Mouse (Mus musculus): ENCODE data around the gene Sh2d3c. TPM values are rescaled to one million over a fixed set of nuclear protein-coding genes. Genes with fewer than 3 reads are reported as not detected.

The Sh2d3c gene
- polyA plus RNA-seq, 1 experiment from 2014 or later = 8.3 TPM

DNA sequence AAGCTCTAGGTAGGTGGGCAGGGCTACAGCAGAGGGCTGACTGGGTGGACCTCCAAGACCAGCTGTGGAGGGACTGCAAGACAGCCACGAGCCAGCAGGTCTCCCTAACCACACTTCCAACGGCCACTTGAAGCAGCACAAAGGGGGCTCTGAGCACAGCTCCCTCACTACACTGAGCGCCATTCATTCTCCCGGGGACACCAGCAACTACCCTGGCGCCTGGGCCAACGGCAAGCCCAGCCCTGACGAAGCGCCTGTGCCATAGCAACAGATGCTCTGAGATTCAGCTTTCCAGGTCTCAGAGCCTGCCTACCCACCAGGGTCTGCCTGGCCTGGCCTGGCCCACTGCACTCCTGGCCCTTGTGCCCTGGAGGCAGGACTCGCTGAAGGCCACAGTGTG, 2.1 kb upstream of the Sh2d3c start:
- Histone ChIP-seq H3K9me3 (ENCODE audit: low read length) (no peaks in the 10 kb centered on the region), H3K36me3 (replicated peaks; ENCODE audit: insufficient read depth, low read length) (no peaks in the 10 kb centered on the region), H3K27ac (ENCODE audit: low read depth) (peak overlapping the region; percentile 55; the same call in 1 of the 2 replicates), H3K4me3 (ENCODE audit: low read depth, low read length) (no peak overlapping the region), H3K27me3 (ENCODE audit: insufficient read depth, low read length) (no peaks in the 10 kb centered on the region), H3K9ac (replicated peaks) (peak overlapping the region; percentile 16; the same call in 1 of the 2 replicates), H3K4me2 (ENCODE audit: low read depth, low read length) (no peak overlapping the region), H3K4me1 (ENCODE audit: insufficient read depth) (peaks cover 29% of the 10 kb centered on the region)
- WGBS (ENCODE audit: insufficient replicate concordance) = 54% methylated on average over 9 of the region's 9 CpGs
- no peak for ATAC-seq
- no peak for TF ChIP-seq EP300 (IDR thresholded peaks at IDR 0.05; ENCODE audit: low read depth)
- no peak for DNase-seq

DNA sequence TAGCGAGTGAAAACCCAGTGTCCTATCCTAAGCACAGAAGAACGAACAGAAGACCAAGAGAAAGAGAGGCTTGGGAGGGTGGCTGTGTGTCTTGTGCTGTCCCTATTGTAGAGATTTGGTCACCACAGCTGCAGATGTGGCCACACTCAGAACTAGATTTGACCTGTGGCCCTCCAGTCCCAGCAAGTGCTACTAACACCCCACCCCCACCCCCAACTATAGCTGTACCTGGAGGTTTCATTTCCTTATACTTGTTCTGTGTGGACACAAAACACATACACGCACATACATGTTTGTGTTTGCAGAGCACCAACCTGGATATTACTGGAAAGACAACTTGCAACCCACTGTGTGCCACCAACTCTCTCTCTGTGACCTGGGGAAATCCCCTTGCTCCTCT, 802 bp upstream of the Sh2d3c start:
- H3K9me3 ChIP-seq (ENCODE audit: low read length) = no peaks in the 10 kb centered on the region
- peaks cover 16% of the 10 kb centered on the region for H3K4me1 ChIP-seq (ENCODE audit: insufficient read depth)
- DNase-seq = no peak
- no peak overlapping the region for H3K4me3 ChIP-seq (ENCODE audit: low read depth, low read length)
- 76% methylated on average over 3 of the region's 3 CpGs for WGBS (ENCODE audit: insufficient replicate concordance)
- peak overlapping the region; percentile 67 for H3K4me2 ChIP-seq (ENCODE audit: low read depth, low read length)
- no peak for ATAC-seq
- TF ChIP-seq CTCF (IDR thresholded peaks at IDR 0.05; ENCODE audit: low read depth) (no peak), EP300 (IDR thresholded peaks at IDR 0.05; ENCODE audit: low read depth) (no peak)
- no peak overlapping the region for H3K9ac ChIP-seq (replicated peaks)
- H3K27ac ChIP-seq (ENCODE audit: low read depth) = peak overlapping the region; percentile 55
- no peaks in the 10 kb centered on the region for H3K27me3 ChIP-seq (ENCODE audit: insufficient read depth, low read length)
- H3K36me3 ChIP-seq (replicated peaks; ENCODE audit: insufficient read depth, low read length) = no peaks in the 10 kb centered on the region

DNA sequence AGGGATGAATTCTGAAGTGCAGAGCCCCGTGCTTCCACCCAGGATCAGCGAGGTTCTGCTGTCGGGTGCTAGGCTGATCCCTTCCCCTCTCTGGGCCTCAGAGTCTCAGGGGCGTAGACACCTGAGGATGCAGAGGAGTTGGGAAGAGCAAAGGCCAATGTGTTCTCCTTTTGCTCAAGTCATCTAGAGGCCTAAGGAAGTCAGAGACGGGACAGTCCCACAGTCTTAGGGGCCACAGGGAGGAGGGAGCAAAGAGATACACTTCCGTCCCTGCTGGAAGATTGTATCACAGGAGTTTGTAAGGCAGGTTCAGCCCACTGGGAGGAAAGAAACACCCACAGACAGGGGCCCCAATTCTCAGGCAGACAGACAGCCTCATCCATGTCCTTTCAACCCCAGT, 1.2 kb downstream of the Sh2d3c start:
- Histone ChIP-seq H3K9ac (replicated peaks) (peak overlapping the region; percentile 18), H3K4me1 (ENCODE audit: insufficient read depth) (peaks cover 13% of the 10 kb centered on the region), H3K27me3 (ENCODE audit: insufficient read depth, low read length) (no peaks in the 10 kb centered on the region), H3K36me3 (replicated peaks; ENCODE audit: insufficient read depth, low read length) (no peaks in the 10 kb centered on the region), H3K27ac (ENCODE audit: low read depth) (peak overlapping the region; percentile 36; the same call in 1 of the 2 replicates), H3K4me3 (ENCODE audit: low read depth, low read length) (peak overlapping the region; percentile 39), H3K9me3 (ENCODE audit: low read length) (no peaks in the 10 kb centered on the region), H3K4me2 (ENCODE audit: low read depth, low read length) (peak overlapping the region; percentile 67)
- TF ChIP-seq CTCF (IDR thresholded peaks at IDR 0.05; ENCODE audit: low read depth) (no peak), EP300 (IDR thresholded peaks at IDR 0.05; ENCODE audit: low read depth) (no peak)
- 18% methylated on average over 6 of the region's 6 CpGs for WGBS (ENCODE audit: insufficient replicate concordance)
- DNase-seq (no peak), ATAC-seq (no peak)

DNA sequence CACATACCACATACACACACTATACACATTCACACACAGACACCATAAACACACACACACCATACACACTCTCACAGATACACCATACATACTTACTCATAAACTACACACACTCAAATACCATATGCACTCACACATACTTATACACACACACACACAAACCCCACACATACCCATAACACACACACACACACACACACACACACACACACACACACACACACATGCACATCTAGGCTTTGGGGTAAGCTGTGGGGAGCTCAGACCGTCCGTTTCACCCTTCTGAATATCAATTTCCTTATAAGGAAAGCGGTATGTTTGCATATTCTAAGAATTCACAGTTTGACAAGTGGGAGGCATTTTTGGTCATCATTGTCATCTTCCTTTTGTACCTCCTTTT, 1.7 kb downstream of the Sh2d3c start:
- Histone ChIP-seq H3K36me3 (replicated peaks; ENCODE audit: insufficient read depth, low read length) (no peaks in the 10 kb centered on the region), H3K27ac (ENCODE audit: low read depth) (peak overlapping the region; percentile 36; the same call in 1 of the 2 replicates), H3K4me3 (ENCODE audit: low read depth, low read length) (peak overlapping the region; percentile 39), H3K27me3 (ENCODE audit: insufficient read depth, low read length) (no peaks in the 10 kb centered on the region), H3K4me1 (ENCODE audit: insufficient read depth) (peaks cover 16% of the 10 kb centered on the region), H3K9me3 (ENCODE audit: low read length) (no peaks in the 10 kb centered on the region), H3K9ac (replicated peaks) (peak overlapping the region; percentile 18; the same call in 1 of the 2 replicates), H3K4me2 (ENCODE audit: low read depth, low read length) (peak overlapping the region; percentile 67)
- DNase-seq (no peak), ATAC-seq (no peak)
- TF ChIP-seq CTCF (IDR thresholded peaks at IDR 0.05; ENCODE audit: low read depth) (no peak), EP300 (IDR thresholded peaks at IDR 0.05; ENCODE audit: low read depth) (no peak)
- WGBS (ENCODE audit: insufficient replicate concordance) = 39% methylated on average over 3 of the region's 3 CpGs

GRCm38 (mm10) chr2:32724149-32724548, 3.3 kb downstream of the Sh2d3c start:
- ATAC-seq = no peak
- no peak overlapping the region for H3K4me3 ChIP-seq (ENCODE audit: low read depth, low read length)
- H3K4me1 ChIP-seq (ENCODE audit: insufficient read depth) = peaks cover 12% of the 10 kb centered on the region
- H3K27ac ChIP-seq (ENCODE audit: low read depth) = no peak overlapping the region
- H3K4me2 ChIP-seq (ENCODE audit: low read depth, low read length) = no peak overlapping the region
- H3K27me3 ChIP-seq (ENCODE audit: insufficient read depth, low read length) = no peaks in the 10 kb centered on the region
- WGBS (ENCODE audit: insufficient replicate concordance) = 84% methylated on average over 4 of the region's 4 CpGs
- H3K36me3 ChIP-seq (replicated peaks; ENCODE audit: insufficient read depth, low read length) = 0 out of 2 replicates have a peak, but pooled peaks cover 5% of the 10 kb centered on the region
- TF ChIP-seq EP300 (IDR thresholded peaks at IDR 0.05; ENCODE audit: low read depth) (no peak), CTCF (IDR thresholded peaks at IDR 0.05; ENCODE audit: low read depth) (no peak)
- DNase-seq = no peak
- no peak overlapping the region for H3K9ac ChIP-seq (replicated peaks)
- no peaks in the 10 kb centered on the region for H3K9me3 ChIP-seq (ENCODE audit: low read length)

- no peak for DNase-seq
Measured at GRCm38 (mm10) chr2:32724832-32725790, 4.3 kb downstream of the Sh2d3c start.

More at GRCm38 (mm10) chr2:32724832-32725790, 4.3 kb downstream of the Sh2d3c start:
- no peak for TF ChIP-seq CTCF (IDR thresholded peaks at IDR 0.05; ENCODE audit: low read depth)
- TF ChIP-seq EP300 (IDR thresholded peaks at IDR 0.05; ENCODE audit: low read depth) = no peak
- H3K9me3 ChIP-seq (ENCODE audit: low read length) = no peaks in the 10 kb centered on the region
- no peak for ATAC-seq
- H3K27ac ChIP-seq (ENCODE audit: low read depth) = no peak overlapping the region
- H3K36me3 ChIP-seq (replicated peaks; ENCODE audit: insufficient read depth, low read length) = 0 out of 2 replicates have a peak, but pooled peaks cover 5% of the 10 kb centered on the region
- no peaks in the 10 kb centered on the region for H3K27me3 ChIP-seq (ENCODE audit: insufficient read depth, low read length)
- peaks cover 7% of the 10 kb centered on the region for H3K4me1 ChIP-seq (ENCODE audit: insufficient read depth)
- no peak overlapping the region for H3K9ac ChIP-seq (replicated peaks)
- no peak overlapping the region for H3K4me2 ChIP-seq (ENCODE audit: low read depth, low read length)
- H3K4me3 ChIP-seq (ENCODE audit: low read depth, low read length) = no peak overlapping the region
- 73% methylated on average over 16 of the region's 16 CpGs for WGBS (ENCODE audit: insufficient replicate concordance)
